Mouse (Mus musculus) heart, postnatal 14 days (tissue): ENCODE measurements around the gene Actr2. TPM values are rescaled to one million over a fixed set of nuclear protein-coding genes. Genes with fewer than 3 reads are reported as not detected.
"Not testable (repeated sequence)": the region's sequence is repeated elsewhere in the genome, so short reads cannot be mapped to it uniquely, and the experiment has no call there.

ENCODE experiments used
- DNase-seq, 2 experiments: peaks; one replicate each; pipeline ENCODE4 v3.0.0; 2021 to 2022
- intact Hi-C: fragments of 180-260 bp; cut with DNase I; formaldehyde crosslinking; loops from one replicate; pipeline ENCODE4 v1.15.1; 2025
- total RNA-seq, 2 experiments: library from RNA; stranded (reverse); gene quantifications; 2 replicates each; pipeline ENCODE4 v1.2.3; 2021

Gene Actr2
- total RNA-seq, 2 experiments from 2014 or later = 78.3 to 85.4 TPM

DNA sequence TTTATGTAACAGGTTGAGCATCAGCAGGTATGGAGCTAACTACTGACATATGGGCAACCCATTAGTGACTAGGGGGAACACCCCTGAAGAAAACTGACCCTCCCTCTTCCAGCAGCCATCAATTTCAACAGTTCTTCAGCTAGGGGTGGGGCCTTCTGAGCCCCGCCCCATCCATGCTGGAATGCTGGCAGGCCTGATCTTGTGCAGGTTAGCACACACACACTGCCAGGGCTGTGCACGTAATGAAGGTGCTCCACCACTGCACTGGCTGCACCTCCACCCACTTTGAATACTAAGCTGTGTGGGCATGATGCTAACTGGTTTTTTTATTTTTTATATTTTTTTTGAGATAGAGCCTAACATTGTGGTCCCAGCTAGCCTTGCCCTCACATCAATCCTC lies 55.3 kb downstream of the Actr2 start:
- no peak for DNase-seq
- intact Hi-C loops = no loop called here

GRCm38 (mm10) chr11:20056168-20056567 lies 56.5 kb downstream of the Actr2 start:
- intact Hi-C loops = no loop called here
- no peak for DNase-seq

GRCm38 (mm10) chr11:20054617-20055016 lies 58.1 kb downstream of the Actr2 start:
- intact Hi-C loops = no loop called here
- DNase-seq = no peak

DNA sequence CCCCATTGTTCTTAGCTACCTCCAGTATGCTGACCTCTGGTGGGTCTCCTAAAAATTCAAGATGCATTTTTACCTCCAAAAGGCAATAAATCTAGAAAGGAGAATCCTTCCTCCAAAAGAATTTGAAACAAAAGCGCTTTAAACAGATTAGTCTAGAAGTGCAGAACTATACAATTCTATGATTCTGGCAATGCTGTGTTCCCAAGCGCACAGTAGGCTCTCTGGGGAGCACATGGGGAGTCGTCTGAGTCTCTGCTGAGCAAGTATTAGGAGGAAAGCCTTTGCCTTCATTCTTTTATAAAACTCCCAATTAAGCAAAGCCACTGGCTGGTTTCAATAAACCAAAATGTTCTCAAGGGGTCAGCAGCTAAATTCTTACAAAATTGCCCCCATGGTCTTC lies 58.8 kb downstream of the Actr2 start:
- intact Hi-C loops = no loop called here
- no peak for DNase-seq

GRCm38 (mm10) chr11:20052814-20053536 lies 59.7 kb downstream of the Actr2 start:
- no peak for DNase-seq
- intact Hi-C loops = no loop called here

DNA sequence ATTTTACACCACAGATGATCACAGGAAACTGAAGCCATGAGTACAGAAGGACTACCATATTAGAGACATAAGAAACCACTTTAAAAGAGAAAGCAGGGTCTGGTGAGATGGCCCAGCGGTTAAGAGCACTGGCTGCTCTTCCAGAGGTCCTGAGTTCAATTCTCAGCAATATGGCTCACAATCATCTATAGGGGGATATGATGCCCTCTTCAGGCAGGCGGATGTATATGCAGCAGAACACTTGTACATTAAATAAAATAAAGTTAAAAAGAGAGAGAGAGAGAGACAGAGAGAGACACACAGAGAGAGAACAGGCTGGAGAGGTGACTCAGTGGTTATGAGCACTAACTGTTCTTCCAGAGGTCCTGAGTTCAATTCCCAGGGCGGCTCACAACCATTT lies 67.1 kb downstream of the Actr2 start:
- no peak for DNase-seq
- intact Hi-C loops = no loop called here

DNA sequence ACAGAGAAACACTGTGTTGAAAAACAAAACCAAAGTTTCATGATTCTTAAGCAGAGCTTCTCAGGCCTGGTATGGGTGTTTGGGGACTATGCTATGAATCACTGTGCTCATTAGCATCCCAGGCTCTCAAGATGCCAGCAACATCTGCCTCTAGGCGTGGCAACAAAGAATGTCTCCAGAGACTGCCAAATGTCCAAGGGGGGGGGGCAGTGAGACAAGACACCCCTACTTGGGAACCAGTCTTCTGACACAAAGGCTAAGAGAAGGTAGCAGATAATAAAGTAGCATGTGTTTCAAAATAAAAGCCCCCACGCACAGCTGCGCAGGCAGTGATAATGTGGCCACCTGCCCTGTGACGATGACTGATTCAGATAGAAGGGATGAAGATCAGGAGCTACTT lies 69.5 kb downstream of the Actr2 start:
- intact Hi-C loops = no loop called here

GRCm38 (mm10) chr11:20042106-20042505 lies 70.6 kb downstream of the Actr2 start:
- DNase-seq = no peak
- intact Hi-C loops = no loop called here

More for the DNA sequence above, 69.5 kb downstream of the Actr2 start:
- DNase-seq = no peak

GRCm38 (mm10) chr11:20041164-20041920 lies 71.4 kb downstream of the Actr2 start:
- DNase-seq = no peak
- intact Hi-C loops = no loop called here

DNA sequence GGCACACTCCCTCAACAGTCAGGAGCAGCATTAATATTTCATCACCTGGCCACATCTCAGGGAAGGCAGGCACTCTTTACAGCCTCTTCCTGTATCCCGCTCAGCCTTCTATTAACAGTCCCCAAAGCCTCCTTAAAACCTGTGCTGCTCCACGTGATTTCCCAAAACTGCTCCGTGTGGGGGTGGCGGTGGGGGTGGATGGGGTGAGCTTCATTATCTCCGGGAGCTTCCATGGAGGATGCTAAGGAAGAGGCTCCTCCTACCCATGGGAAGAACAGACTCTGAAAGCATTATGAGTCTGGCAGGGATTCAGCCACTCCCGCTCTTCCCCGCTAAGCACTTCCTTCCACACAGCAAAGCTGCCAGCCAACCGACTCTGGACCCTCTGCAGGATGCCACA lies 74.0 kb downstream of the Actr2 start:
- intact Hi-C loops = no loop called here
- peak in 1 of 2 experiments; percentile 16 for DNase-seq

- no peak for DNase-seq
- intact Hi-C loops = no loop called here
Observed at GRCm38 (mm10) chr11:20037739-20038138, 75.0 kb downstream of the Actr2 start.

DNA sequence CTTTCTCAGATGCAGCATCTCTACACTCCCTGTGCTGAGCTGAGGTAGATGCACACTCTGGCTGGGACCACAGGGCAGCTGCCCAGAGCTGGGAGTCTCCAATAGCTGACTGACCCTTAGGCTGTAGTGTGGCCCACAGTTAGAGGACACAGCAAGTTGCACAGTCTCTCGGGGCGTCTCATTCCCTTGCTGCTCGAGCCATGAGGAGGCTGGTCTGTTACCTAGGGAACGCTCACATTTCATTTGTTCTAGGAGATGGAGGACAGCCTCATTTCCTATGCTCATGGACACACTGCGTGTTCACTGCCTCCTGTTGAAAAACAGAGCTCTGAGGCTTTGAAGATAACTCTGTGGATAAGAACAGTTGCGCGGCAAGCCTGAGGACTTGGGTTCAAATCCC lies 76.7 kb downstream of the Actr2 start:
- DNase-seq = no peak
- intact Hi-C loops = no loop called here

DNA sequence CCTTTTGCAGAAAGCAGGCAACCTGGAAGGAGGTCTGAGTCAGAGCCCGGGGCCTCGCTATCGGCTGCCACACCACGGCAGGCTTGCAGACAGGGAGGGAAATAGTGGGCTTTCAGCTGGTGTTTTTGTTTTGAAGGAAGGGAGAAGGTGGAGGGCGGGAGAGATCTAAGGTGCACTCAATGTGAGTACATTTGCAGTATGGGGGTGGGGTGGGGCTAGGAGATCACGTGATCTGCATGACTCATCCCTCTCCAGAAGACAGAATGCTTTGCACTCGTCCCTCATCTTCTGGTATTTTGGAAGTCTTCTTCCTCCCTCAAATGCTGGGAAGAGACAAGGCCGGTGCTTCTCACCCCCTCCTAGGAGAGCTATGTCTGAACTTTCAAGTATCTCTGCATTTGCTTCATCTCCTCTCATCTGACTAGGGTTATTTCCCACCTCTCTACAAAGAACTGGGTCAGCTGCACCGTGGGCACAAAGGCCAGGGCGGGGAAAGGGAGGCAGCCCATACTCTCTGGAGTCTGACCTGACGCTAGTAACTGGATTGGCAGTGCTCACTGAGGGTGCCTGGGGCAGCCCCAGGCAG lies 77.3 kb downstream of the Actr2 start:
- intact Hi-C loops = no loop called here
- DNase-seq = no peak

DNA sequence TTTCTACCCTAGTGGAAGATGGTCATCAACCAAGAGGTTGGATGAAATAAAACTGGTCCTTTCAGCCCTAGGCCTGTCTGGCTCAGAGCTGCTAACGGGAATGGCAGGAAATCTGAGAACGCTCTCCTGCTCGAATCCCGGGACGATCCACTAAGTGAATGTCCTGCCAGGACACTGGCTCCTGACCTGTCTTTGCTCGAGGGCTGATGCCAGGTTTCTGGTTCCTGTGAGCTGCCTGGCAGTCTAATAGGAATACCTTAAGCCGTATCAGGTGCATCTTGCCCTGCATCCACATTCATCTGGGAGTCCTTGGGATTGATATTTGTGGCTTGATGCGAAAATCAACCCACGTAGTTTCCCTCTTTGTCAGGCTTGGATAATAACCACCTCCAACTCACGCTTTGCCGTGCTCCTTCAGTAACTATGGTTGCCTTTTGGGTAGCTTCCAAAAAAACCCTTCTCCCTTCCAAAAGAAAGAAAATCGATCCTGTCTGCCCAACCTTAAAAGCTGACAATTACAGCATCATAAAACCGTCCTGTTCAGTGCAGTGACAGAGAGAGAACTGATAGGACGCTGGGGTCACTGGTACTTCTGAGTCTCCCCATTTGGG lies 78.3 kb downstream of the Actr2 start:
- intact Hi-C loops = no loop called here
- DNase-seq = no peak

DNA sequence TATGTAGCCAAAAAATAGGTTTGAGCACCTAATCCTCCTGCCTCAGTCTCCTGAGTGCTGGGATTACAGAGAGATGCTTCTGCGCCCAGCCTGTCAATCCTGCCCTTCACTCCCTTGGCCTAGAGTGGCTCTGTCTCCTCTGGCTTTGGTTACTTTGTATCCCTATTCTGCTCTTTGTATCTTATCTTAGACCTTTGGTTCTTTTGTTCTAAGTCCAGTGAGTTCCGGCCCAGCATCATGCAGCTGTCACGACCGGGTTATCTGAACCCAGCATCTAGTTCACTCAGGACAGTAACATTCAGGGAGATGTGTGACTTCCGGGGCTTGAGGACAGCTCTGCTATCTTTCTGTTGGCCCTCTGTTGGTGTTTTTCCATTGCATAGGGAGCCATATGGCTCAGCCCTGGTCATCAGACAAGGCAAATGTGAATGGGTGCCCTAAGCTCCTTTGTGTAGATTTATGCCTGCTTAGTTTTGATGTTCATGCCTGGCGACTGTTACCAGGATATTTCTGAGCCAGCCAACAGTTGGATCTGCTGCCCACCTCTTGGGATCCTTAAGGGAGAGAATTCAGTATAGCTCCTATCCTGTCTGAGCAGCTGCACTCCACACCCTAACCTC lies 79.1 kb downstream of the Actr2 start:
- no peak for DNase-seq
- intact Hi-C loops = no loop called here

DNA sequence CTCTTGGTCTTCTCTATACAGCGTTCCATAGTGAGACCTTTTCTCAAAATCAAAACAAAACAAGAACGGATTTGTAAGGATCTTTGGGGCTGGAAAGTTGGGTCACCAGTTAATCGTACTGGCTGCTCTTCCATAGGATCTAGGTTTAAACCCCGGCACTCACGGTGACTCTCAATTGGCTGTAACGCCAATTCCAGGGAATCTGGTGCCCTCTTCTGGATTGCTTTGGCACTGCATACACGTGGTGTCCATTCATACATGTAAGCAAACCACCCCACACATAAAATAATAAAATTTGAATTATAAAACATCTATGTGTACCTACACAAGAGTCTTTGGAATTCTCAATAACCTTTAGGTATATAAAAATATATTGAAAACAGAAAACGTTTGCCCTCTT lies 81.2 kb downstream of the Actr2 start:
- peak; percentile 49 to 60 for DNase-seq
- intact Hi-C loops = loop anchor here (2.0 kb wide), 1 partner anchor 201 kb away; no protein-coding TSS in a partner anchor

- intact Hi-C loops = loop anchor here (2.0 kb wide), 1 partner anchor 200 kb away; no protein-coding TSS in a partner anchor
Observed at GRCm38 (mm10) chr11:20030973-20031372, 81.7 kb downstream of the Actr2 start.

GRCm38 (mm10) chr11:20029014-20029413 lies 83.7 kb downstream of the Actr2 start:
- DNase-seq = no peak
- intact Hi-C loops = no loop called here

More at GRCm38 (mm10) chr11:20030973-20031372, 81.7 kb downstream of the Actr2 start:
- not testable (repeated sequence) for DNase-seq

GRCm38 (mm10) chr11:20028396-20028795 lies 84.3 kb downstream of the Actr2 start:
- DNase-seq = no peak
- intact Hi-C loops = no loop called here

- intact Hi-C loops = loop anchor here (2.0 kb wide), 1 partner anchor 107 kb away; no protein-coding TSS in a partner anchor
- DNase-seq = no peak
Observed at GRCm38 (mm10) chr11:20027719-20028118, 85.0 kb downstream of the Actr2 start.
